Comparison of ENCODE assay signal across 9 mouse cellular contexts in genomic region chr15:79400975-79401365, GRCm38 (mm10). TPM values are rescaled to one million over a fixed set of nuclear protein-coding genes. Genes with fewer than 3 reads are reported as not detected.
DNase-seq lines count a peak whose midpoint lies in the region; ATAC-seq and TF ChIP-seq lines count a peak whose summit lies in the region.
"Had no signal": no experiment of that assay in that cellular context is flagged by ENCODE, and none has a peak within 500 bp of the region (broad histone marks: within the 10 kb centered on the region; RNA-seq: fewer than 3 reads in every experiment).

No protein-coding gene starts in this region.

- no peaks in the 10 kb centered on the region for H3K27me3 ChIP-seq in C2C12 (ENCODE audit: control insufficient read depth, insufficient read depth, insufficient read length)
- H3K27me3 ChIP-seq in heart, embryonic 11.5 days (ENCODE audit: control insufficient read depth, insufficient read depth, low read length): no peaks in the 10 kb centered on the region
- no peaks in the 10 kb centered on the region for H3K27me3 ChIP-seq in limb, embryonic 14.5 days (ENCODE audit: control insufficient read depth, insufficient read depth, low read length)

- H3K79me2 ChIP-seq in C2C12 (ENCODE audit: control insufficient read depth, insufficient read depth): peaks cover 70% of the 10 kb centered on the region

- peak; percentile 30 to 33 for DNase-seq in cerebellum, postnatal 10 days
- no peak for DNase-seq in cerebellum, postnatal 36 days
- no peak for DNase-seq in limb, embryonic 14.5 days (ENCODE audit: low spot score)
- no peak for DNase-seq in yolk sac, embryonic 10.5 days (ENCODE audit: low spot score)
- no peak for DNase-seq in lung, adult 18-20 months
- DNase-seq in spleen, postnatal 4 days (ENCODE audit: low spot score in 2 of 2): no peak
- DNase-seq: cerebellum, adult 11-12 months had no signal

- H3K79me3 ChIP-seq in C2C12 (ENCODE audit: low read depth): peaks cover 43% of the 10 kb centered on the region

- no peak for ATAC-seq in heart, embryonic 11.5 days (replicated peaks; ENCODE audit: insufficient number of reproducible peaks, low FRiP score, low TSS enrichment)
- ATAC-seq in limb, embryonic 14.5 days (ENCODE audit: low FRiP score, low read depth): no peak

- H3K4me3 ChIP-seq in C2C12 (ENCODE audit: insufficient read depth, poor library complexity, severe bottlenecking): no peak overlapping the region
- H3K4me3 ChIP-seq in heart, embryonic 11.5 days (ENCODE audit: low read depth, low read length): peak overlapping the region; percentile 14; the same call in 1 of the 2 replicates
- H3K4me3 ChIP-seq in limb, embryonic 14.5 days (replicated peaks; ENCODE audit: low read length): no peak overlapping the region

- WGBS in heart, embryonic 11.5 days (ENCODE audit: insufficient replicate concordance): 56% methylated on average over 7 of the region's 7 CpGs
- 57% methylated on average over 7 of the region's 7 CpGs for WGBS in limb, embryonic 14.5 days

- H3ac ChIP-seq in C2C12 (ENCODE audit: control insufficient read depth, insufficient read length, low read depth): peak overlapping the region; percentile 4

- peaks cover 35% of the 10 kb centered on the region for H3K4me1 ChIP-seq in heart, embryonic 11.5 days (ENCODE audit: control insufficient read depth, insufficient read depth, low read length)
- peaks cover 22% of the 10 kb centered on the region for H3K4me1 ChIP-seq in limb, embryonic 14.5 days (ENCODE audit: control insufficient read depth, insufficient read depth, low read length)

- H3K36me3 ChIP-seq in C2C12 (ENCODE audit: control insufficient read depth, insufficient read depth): peaks cover 8% of the 10 kb centered on the region
- 0 out of 2 replicates have a peak, but pooled peaks cover 3% of the 10 kb centered on the region for H3K36me3 ChIP-seq in heart, embryonic 11.5 days (ENCODE audit: control insufficient read depth, insufficient read depth, low read length)
- H3K36me3 ChIP-seq in limb, embryonic 14.5 days (ENCODE audit: control insufficient read depth, insufficient read depth, low read length): 0 out of 2 replicates have a peak, but pooled peaks cover 7% of the 10 kb centered on the region

- peak overlapping the region; percentile 58; the same call in 1 of the 2 replicates for H3K9ac ChIP-seq in heart, embryonic 11.5 days (ENCODE audit: low read depth, low read length)
- H3K9ac ChIP-seq in limb, embryonic 14.5 days (ENCODE audit: low read depth, low read length, severe bottlenecking): peak overlapping the region; percentile 31; the same call in 1 of the 2 replicates

- peak overlapping the region; percentile 30 for H3K27ac ChIP-seq in heart, embryonic 11.5 days (ENCODE audit: low read depth, low read length)
- H3K27ac ChIP-seq in limb, embryonic 14.5 days (replicated peaks; ENCODE audit: low read depth, low read length): no peak overlapping the region

- no peak for TF ChIP-seq POLR2A in limb, embryonic 14.5 days (IDR thresholded peaks at IDR 0.05; ENCODE audit: borderline replicate concordance, extremely low read depth, insufficient read depth, insufficient read length)

- H3K9me3 ChIP-seq in heart, embryonic 11.5 days (replicated peaks; ENCODE audit: control insufficient read depth, low read length): no peaks in the 10 kb centered on the region
- no peaks in the 10 kb centered on the region for H3K9me3 ChIP-seq in limb, embryonic 14.5 days (ENCODE audit: control insufficient read depth, low read length)

- TF ChIP-seq CTCF in C2C12 (IDR thresholded peaks at IDR 0.05; ENCODE audit: control insufficient read depth, insufficient read depth, insufficient read length): no peak

- H3K4me2 ChIP-seq in heart, embryonic 11.5 days: peak overlapping the region; percentile 88
- H3K4me2 ChIP-seq in limb, embryonic 14.5 days (replicated peaks; ENCODE audit: low read depth, low read length, severe bottlenecking): peak overlapping the region; percentile 67

TF ChIP-seq in C2C12, 6 proteins besides CTCF, POLR2A, EP300 and RAD21:
- TF ChIP-seq CEBPB (IDR thresholded peaks at IDR 0.05; ENCODE audit: low read depth) (no peak), MYOG (IDR thresholded peaks at IDR 0.05; ENCODE audit: control insufficient read depth, extremely low read depth, insufficient read length) (no peak), USF1 (IDR thresholded peaks at IDR 0.05; ENCODE audit: low read depth) (no peak), FOSL1 (IDR thresholded peaks at IDR 0.05; ENCODE audit: insufficient read depth, low read length, poor library complexity, severe bottlenecking) (no peak)

RNA-seq across cellular contexts. Expression of gene Tmem184b, which starts 2.4 kb away (rescaled TPM):
- polyA plus RNA-seq in C2C12 (2012; fragmentation: generic; extraction: Trizol): 74.2 TPM
- polyA plus RNA-seq in heart, embryonic 11.5 days (2014; fragmentation: Nextera tagmentation; extraction: Ambion mirVana): 55.0 and 56.5 TPM in 2 replicates
- polyA plus RNA-seq in limb, embryonic 14.5 days (2012; rRNA removed): 121 and 163 TPM in 2 replicates
- polyA plus RNA-seq in limb, embryonic 14.5 days (2014; fragmentation: Nextera tagmentation; extraction: Ambion mirVana): 67.9 and 76.8 TPM in 2 replicates

RNA-seq across cellular contexts. Expression of gene Csnk1e, which starts 54.4 kb away (rescaled TPM):
- 98.6 TPM for polyA plus RNA-seq in C2C12 (2012; fragmentation: generic; extraction: Trizol)
- polyA plus RNA-seq in heart, embryonic 11.5 days (2014; fragmentation: Nextera tagmentation; extraction: Ambion mirVana): 73.2 and 91.0 TPM in 2 replicates
- 184 and 214 TPM in 2 replicates for polyA plus RNA-seq in limb, embryonic 14.5 days (2012; rRNA removed)
- polyA plus RNA-seq in limb, embryonic 14.5 days (2014; fragmentation: Nextera tagmentation; extraction: Ambion mirVana): 83.8 and 98.0 TPM in 2 replicates

RNA-seq across cellular contexts. Expression of gene Maff, which starts 54.5 kb away (rescaled TPM):
- 24.8 TPM for polyA plus RNA-seq in C2C12 (2012; fragmentation: generic; extraction: Trizol)
- 3.0 and 3.3 TPM in 2 replicates for polyA plus RNA-seq in heart, embryonic 11.5 days (2014; fragmentation: Nextera tagmentation; extraction: Ambion mirVana)
- 5.0 and 5.5 TPM in 2 replicates for polyA plus RNA-seq in limb, embryonic 14.5 days (2012; rRNA removed)
- polyA plus RNA-seq in limb, embryonic 14.5 days (2014; fragmentation: Nextera tagmentation; extraction: Ambion mirVana): 3.0 and 3.6 TPM in 2 replicates

Comparison
In these comparisons a context has a peak if more than half of its experiments do, and no peak if none do; other contexts are left out.
1. DNase-seq: peak in cerebellum, postnatal 10 days (2 of 2); none in cerebellum, postnatal 36 days (0 of 2), limb, embryonic 14.5 days (single experiment), yolk sac, embryonic 10.5 days (single experiment), lung, adult 18-20 months (0 of 2) and spleen, postnatal 4 days (0 of 2).